Mouse (Mus musculus): ENCODE results near the gene App. TPM values are rescaled to one million over a fixed set of nuclear protein-coding genes. Genes with fewer than 3 reads are reported as not detected.

App gene
- total and polyA plus RNA-seq, 2 experiments = 28.9 to 29.9 TPM

DNA sequence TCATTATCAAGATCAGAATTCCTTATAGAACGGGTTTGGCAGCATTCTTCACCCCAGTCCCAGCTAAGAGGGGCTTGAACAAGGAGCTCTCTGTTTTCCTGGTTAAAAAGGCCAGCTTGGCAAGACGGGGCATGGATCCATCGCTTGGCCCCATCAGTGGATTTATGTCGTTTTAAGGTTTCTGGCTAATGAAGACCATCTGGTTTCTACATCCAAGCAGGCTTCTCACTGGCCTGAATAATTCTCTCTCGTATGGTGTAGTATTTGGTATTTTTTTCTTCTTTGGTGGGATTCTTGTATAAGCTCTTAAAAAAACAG, 45.3 kb downstream of the App start:
- Histone ChIP-seq H3K4me3 (ENCODE audit: insufficient read depth, low read depth, low read length) (no peak overlapping the region), H3K36me3 (ENCODE audit: control insufficient read depth, insufficient read depth, low read length) (no peaks in the 10 kb centered on the region), H3K27ac (replicated peaks; ENCODE audit: insufficient read depth, low read depth, low read length) (no peak overlapping the region), H3K4me1 (ENCODE audit: control insufficient read depth, insufficient read depth, low read length) (peaks cover 2% of the 10 kb centered on the region; the same call in 1 of the 2 replicates), H3K9ac (ENCODE audit: low read depth, low read length) (no peak overlapping the region), H3K27me3 (ENCODE audit: control insufficient read depth, insufficient read depth, low read length) (no peaks in the 10 kb centered on the region), H3K79me2 (ENCODE audit: control insufficient read depth, insufficient read depth, low read length) (peaks cover 4% of the 10 kb centered on the region; the same call in 1 of the 2 replicates)
- no peak for DNase-seq (ENCODE audit: extremely low read depth, low read depth, low spot score)
- TF ChIP-seq POLR2A (IDR thresholded peaks at IDR 0.05; ENCODE audit: extremely low read depth, insufficient read depth, low read length) (no peak), CTCF (IDR thresholded peaks at IDR 0.05; ENCODE audit: low read depth, low read length) (no peak)
- WGBS = 71% methylated on average over 5 of the region's 5 CpGs

DNA sequence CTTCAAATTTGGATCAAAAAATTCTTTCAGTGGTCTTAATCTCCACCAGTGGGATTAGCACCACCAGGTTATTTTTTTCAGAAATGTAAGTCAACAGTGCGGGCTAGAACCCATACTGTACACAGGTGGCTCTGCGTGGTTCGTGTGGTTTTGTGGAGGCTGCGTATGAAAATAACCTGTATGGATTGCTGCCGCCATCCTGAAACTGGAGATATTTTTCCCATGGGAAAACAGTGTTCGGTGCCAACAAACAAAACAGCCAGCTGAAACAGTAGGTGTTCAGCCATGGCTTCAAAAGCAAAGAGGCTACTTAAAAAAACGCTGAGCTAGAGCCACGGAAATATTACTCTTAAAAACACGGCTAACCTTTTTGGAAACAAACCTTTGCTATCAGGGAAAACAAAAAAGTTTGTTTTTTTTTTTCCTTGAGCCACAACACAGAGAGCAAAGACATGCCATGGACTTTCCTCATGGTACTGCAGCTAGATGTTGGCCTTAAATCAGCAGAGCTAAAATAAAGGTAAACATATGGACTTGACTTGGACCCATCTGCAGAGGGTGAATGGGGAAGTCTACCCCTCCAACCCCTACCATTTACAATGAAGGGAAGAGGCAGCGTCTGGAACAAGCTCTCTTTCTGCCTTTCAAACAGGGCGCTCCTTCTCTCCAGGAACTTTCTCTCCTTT, 45.8 kb downstream of the App start:
- no peaks in the 10 kb centered on the region for H3K4me1 ChIP-seq (ENCODE audit: control insufficient read depth, insufficient read depth, low read length)
- H3K4me3 ChIP-seq (ENCODE audit: insufficient read depth, low read depth, low read length) = no peak overlapping the region
- no peaks in the 10 kb centered on the region for H3K36me3 ChIP-seq (ENCODE audit: control insufficient read depth, insufficient read depth, low read length)
- DNase-seq (ENCODE audit: extremely low read depth, low read depth, low spot score) = no peak
- peaks cover 4% of the 10 kb centered on the region; the same call in 1 of the 2 replicates for H3K79me2 ChIP-seq (ENCODE audit: control insufficient read depth, insufficient read depth, low read length)
- WGBS = 87% methylated on average over 11 of the region's 11 CpGs
- no peak for TF ChIP-seq POLR2A (IDR thresholded peaks at IDR 0.05; ENCODE audit: extremely low read depth, insufficient read depth, low read length)
- TF ChIP-seq CTCF (IDR thresholded peaks at IDR 0.05; ENCODE audit: low read depth, low read length) = no peak
- no peaks in the 10 kb centered on the region for H3K27me3 ChIP-seq (ENCODE audit: control insufficient read depth, insufficient read depth, low read length)
- H3K27ac ChIP-seq (replicated peaks; ENCODE audit: insufficient read depth, low read depth, low read length) = no peak overlapping the region
- no peak overlapping the region for H3K9ac ChIP-seq (ENCODE audit: low read depth, low read length)

DNA sequence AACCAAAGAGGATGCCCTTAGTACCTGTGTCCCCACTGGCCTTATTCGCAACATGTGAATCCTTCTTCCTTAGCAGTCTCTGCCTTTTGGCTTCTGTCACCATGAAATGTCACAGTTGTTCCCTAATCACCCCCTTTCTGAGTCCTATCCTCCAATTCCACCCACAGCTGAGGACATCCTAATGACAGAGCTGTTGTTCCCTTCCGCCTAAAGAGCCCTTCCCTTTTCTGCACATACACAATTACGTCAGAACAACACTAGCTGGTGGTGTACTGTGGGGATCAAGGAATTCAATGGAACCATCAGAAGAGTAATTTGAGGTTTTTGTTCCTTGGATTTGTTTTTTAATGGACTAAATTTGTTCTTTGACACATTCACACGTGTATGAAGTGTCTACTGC, 48.9 kb downstream of the App start:
- TF ChIP-seq CTCF (IDR thresholded peaks at IDR 0.05; ENCODE audit: low read depth, low read length) (no peak), POLR2A (IDR thresholded peaks at IDR 0.05; ENCODE audit: extremely low read depth, insufficient read depth, low read length) (no peak)
- DNase-seq (ENCODE audit: extremely low read depth, low read depth, low spot score) = peak; percentile 17
- Histone ChIP-seq H3K79me2 (ENCODE audit: control insufficient read depth, insufficient read depth, low read length) (peaks cover 6% of the 10 kb centered on the region; the same call in 1 of the 2 replicates), H3K9ac (ENCODE audit: low read depth, low read length) (no peak overlapping the region), H3K4me1 (ENCODE audit: control insufficient read depth, insufficient read depth, low read length) (peaks cover 2% of the 10 kb centered on the region; the same call in 1 of the 2 replicates), H3K36me3 (ENCODE audit: control insufficient read depth, insufficient read depth, low read length) (peaks cover 2% of the 10 kb centered on the region), H3K27me3 (ENCODE audit: control insufficient read depth, insufficient read depth, low read length) (no peaks in the 10 kb centered on the region), H3K27ac (replicated peaks; ENCODE audit: insufficient read depth, low read depth, low read length) (no peak overlapping the region), H3K4me3 (ENCODE audit: insufficient read depth, low read depth, low read length) (no peak overlapping the region)
- 90% methylated on average over 4 of the region's 4 CpGs for WGBS

DNA sequence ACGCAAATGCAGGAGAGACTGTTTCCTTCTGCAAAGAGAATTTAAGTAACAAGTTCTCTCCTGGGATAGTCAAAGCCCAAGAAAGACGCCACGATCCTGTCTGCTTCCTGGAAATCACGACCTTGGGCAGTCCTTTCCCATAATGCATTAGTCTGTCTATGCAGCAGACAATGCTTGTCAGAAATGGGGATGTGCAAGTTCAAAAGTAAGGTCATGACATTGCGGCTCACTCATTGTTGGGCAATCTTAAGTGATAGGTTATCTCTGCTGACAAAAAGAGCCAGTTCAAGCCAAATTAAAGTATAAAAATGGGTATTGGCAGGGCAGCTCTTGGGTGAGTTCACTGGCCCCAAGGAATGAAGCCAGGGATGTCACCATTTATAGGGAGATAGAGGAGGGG, 51.6 kb downstream of the App start:
- peak; percentile 59 for DNase-seq (ENCODE audit: extremely low read depth, low read depth, low spot score)
- Histone ChIP-seq H3K36me3 (ENCODE audit: control insufficient read depth, insufficient read depth, low read length) (peaks cover 2% of the 10 kb centered on the region), H3K27me3 (ENCODE audit: control insufficient read depth, insufficient read depth, low read length) (no peaks in the 10 kb centered on the region), H3K9ac (ENCODE audit: low read depth, low read length) (no peak overlapping the region), H3K4me3 (ENCODE audit: insufficient read depth, low read depth, low read length) (no peak overlapping the region), H3K27ac (replicated peaks; ENCODE audit: insufficient read depth, low read depth, low read length) (0 out of 2 replicates have a peak overlapping the region, but pooled peaks have one; percentile 12), H3K4me1 (ENCODE audit: control insufficient read depth, insufficient read depth, low read length) (peaks cover 4% of the 10 kb centered on the region; the same call in 1 of the 2 replicates), H3K79me2 (ENCODE audit: control insufficient read depth, insufficient read depth, low read length) (0 out of 2 replicates have a peak, but pooled peaks cover 3% of the 10 kb centered on the region)
- 39% methylated on average over 5 of the region's 5 CpGs for WGBS
- no peak for TF ChIP-seq CTCF (IDR thresholded peaks at IDR 0.05; ENCODE audit: low read depth, low read length)
- no peak for TF ChIP-seq POLR2A (IDR thresholded peaks at IDR 0.05; ENCODE audit: extremely low read depth, insufficient read depth, low read length)

DNA sequence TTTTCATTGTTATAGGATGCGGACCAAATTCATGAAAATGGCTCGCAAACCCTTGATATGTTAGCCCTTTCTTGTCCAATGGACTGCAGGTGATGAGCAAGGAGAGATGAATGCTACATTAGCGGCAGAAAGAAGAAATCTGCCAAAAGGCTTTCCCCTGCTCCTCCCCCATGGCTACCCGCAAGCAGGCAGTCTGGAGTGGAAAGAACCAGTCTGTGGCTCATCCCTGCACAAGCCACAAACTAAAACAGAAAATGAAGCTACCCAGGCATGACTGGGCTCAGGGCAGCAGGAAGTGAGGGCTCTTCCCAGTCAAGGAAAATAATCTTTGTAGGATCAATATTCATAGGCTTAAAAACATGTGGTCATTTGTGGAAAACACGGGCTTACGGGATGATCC, 54.6 kb downstream of the App start:
- Histone ChIP-seq H3K4me3 (ENCODE audit: insufficient read depth, low read depth, low read length) (no peak overlapping the region), H3K79me2 (ENCODE audit: control insufficient read depth, insufficient read depth, low read length) (peaks cover 3% of the 10 kb centered on the region; the same call in 1 of the 2 replicates), H3K4me1 (ENCODE audit: control insufficient read depth, insufficient read depth, low read length) (peaks cover 4% of the 10 kb centered on the region; the same call in 1 of the 2 replicates), H3K27me3 (ENCODE audit: control insufficient read depth, insufficient read depth, low read length) (no peaks in the 10 kb centered on the region), H3K9ac (ENCODE audit: low read depth, low read length) (no peak overlapping the region), H3K36me3 (ENCODE audit: control insufficient read depth, insufficient read depth, low read length) (peaks cover 2% of the 10 kb centered on the region), H3K27ac (replicated peaks; ENCODE audit: insufficient read depth, low read depth, low read length) (no peak overlapping the region)
- no peak for TF ChIP-seq CTCF (IDR thresholded peaks at IDR 0.05; ENCODE audit: low read depth, low read length)
- no peak for TF ChIP-seq POLR2A (IDR thresholded peaks at IDR 0.05; ENCODE audit: extremely low read depth, insufficient read depth, low read length)
- WGBS = 93% methylated on average over 6 of the region's 6 CpGs
- DNase-seq (ENCODE audit: extremely low read depth, low read depth, low spot score) = no peak

DNA sequence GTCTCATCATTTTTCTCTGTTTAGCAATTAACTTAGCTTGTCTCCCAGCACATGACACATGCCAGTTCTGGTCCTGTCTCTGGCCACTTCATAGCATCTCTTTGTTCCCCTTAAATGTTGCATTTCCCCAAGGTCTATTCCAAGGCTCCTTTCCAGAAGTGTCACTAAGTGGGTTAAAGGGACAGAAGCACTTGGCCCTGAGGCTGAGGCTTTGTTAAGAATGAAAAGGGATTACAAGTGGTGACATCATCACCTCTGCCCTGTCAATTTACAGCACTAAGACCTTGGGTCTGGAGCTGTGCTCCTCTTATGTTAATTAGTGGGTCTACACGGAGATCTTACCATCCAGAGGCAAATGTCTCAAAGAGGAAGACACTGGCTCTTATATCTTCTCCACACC, 56.0 kb downstream of the App start:
- 91% methylated on average over 1 of the region's 1 CpGs for WGBS
- TF ChIP-seq CTCF (IDR thresholded peaks at IDR 0.05; ENCODE audit: low read depth, low read length) (no peak), POLR2A (IDR thresholded peaks at IDR 0.05; ENCODE audit: extremely low read depth, insufficient read depth, low read length) (no peak)
- H3K9ac ChIP-seq (ENCODE audit: low read depth, low read length) = no peak overlapping the region

More for the DNA sequence above, 56.0 kb downstream of the App start:
- peaks cover 3% of the 10 kb centered on the region; the same call in 1 of the 2 replicates for H3K79me2 ChIP-seq (ENCODE audit: control insufficient read depth, insufficient read depth, low read length)
- no peak overlapping the region for H3K4me3 ChIP-seq (ENCODE audit: insufficient read depth, low read depth, low read length)
- H3K36me3 ChIP-seq (ENCODE audit: control insufficient read depth, insufficient read depth, low read length) = peaks cover 2% of the 10 kb centered on the region
- no peak overlapping the region for H3K27ac ChIP-seq (replicated peaks; ENCODE audit: insufficient read depth, low read depth, low read length)
- H3K27me3 ChIP-seq (ENCODE audit: control insufficient read depth, insufficient read depth, low read length) = no peaks in the 10 kb centered on the region
- H3K4me1 ChIP-seq (ENCODE audit: control insufficient read depth, insufficient read depth, low read length) = peaks cover 4% of the 10 kb centered on the region; the same call in 1 of the 2 replicates
- DNase-seq (ENCODE audit: extremely low read depth, low read depth, low spot score) = no peak

Data from liver, adult 2 months (tissue).